Mouse (Mus musculus): ENCODE results near the gene Kat14. TPM values are rescaled to one million over a fixed set of nuclear protein-coding genes. Genes with fewer than 3 reads are reported as not detected.

The Kat14 gene
- polyA plus RNA-seq, 1 experiment: 9.9 TPM

DNA sequence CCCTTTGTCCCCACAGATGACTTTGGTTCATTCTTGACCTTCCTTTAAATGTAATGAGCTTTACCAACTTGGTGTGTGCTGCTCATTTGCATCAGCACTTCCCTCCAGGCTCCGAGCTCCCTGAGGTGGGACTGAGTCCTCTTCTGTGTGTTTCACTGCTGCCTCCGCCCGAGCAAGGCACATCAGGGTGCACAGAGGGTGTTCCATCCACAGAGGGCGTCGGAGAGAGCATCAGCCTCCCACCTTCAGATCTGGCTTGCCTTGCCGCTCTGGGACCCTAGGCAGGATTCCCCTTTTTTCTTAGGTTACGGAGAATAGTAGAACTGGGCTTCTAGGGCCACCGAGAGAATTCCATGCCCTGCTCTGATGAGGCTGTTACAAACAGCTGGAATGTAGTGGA is 48.1 kb downstream of the Kat14 start:
- Histone ChIP-seq H3K4me1 (ENCODE audit: control insufficient read depth, insufficient read depth, insufficient read length, low read length) (no peaks in the 10 kb centered on the region), H3K27ac (replicated peaks; ENCODE audit: low read depth, low read length) (no peak overlapping the region), H3K4me3 (ENCODE audit: insufficient read depth, low read depth, low read length) (no peak overlapping the region)

DNA sequence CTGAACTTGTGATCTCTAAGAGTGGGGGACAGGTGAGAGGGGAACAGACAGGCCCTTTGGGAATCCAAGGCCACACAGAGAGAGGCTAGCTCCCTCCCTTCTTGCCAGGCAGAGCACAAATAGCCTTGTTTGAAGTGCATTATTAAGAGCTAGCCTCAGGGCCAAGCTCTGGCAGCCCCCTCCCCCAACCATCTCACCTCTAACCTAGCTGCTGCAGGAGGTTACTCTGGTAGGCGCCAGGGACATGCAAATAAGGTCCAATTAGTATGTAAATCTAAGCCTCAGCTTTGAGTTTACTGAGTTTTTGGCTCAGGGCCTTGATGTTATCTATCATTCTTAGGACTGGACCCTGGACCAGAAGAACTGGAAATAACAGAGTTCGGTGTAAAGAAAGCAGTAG is 49.3 kb downstream of the Kat14 start:
- no peak overlapping the region for H3K27ac ChIP-seq (replicated peaks; ENCODE audit: low read depth, low read length)
- H3K4me1 ChIP-seq (ENCODE audit: control insufficient read depth, insufficient read depth, insufficient read length, low read length): no peaks in the 10 kb centered on the region
- no peak overlapping the region for H3K4me3 ChIP-seq (ENCODE audit: insufficient read depth, low read depth, low read length)

DNA sequence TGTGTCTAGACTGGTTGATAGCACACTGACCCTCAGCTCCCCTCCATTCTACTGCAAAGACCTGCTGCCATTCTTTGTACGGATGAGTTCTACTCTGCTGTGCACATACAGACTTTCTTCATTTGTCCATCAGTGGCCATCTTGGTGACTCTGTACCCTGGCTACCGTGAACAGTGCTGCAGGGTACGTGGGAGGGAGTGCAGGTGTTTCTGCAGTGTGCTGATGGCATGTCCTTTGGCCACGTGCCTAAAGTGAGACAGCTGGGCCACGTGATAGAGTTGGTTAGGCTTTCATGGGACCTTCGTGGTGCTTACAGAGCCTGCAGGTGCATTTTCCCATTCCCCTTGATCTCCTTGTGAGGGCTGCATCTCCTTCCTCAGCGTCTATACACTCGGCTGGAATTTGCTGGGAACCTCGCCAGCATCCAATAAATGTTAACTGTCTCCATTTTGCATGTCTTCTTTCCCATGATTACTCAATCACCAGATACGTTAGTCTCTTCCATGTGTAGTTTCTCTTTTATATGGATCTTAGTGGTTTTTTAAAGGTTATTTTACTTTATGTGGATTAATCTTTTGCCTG is 53.4 kb downstream of the Kat14 start:
- H3K4me3 ChIP-seq (ENCODE audit: insufficient read depth, low read depth, low read length): no peak overlapping the region
- no peaks in the 10 kb centered on the region for H3K4me1 ChIP-seq (ENCODE audit: control insufficient read depth, insufficient read depth, insufficient read length, low read length)
- H3K27ac ChIP-seq (replicated peaks; ENCODE audit: low read depth, low read length): no peak overlapping the region

DNA sequence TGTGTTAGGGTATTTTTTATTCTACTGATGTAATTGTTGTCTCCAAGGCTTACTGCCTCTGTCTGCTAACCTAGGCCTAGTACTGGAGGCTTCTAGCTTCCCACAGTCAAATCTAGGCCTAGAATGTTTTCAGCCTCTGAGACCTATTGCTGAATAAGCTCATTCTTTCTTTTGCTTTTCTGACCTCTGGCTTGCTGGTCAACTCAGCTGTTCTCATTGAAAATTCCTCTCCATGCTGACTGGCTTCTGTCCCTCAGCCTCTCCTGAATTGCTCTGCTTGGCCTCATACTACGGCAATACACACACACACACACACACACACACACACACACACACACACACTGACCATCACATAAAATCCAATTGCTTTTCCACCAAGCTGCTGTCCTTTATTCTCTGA is 57.0 kb downstream of the Kat14 start:
- H3K27ac ChIP-seq (replicated peaks; ENCODE audit: low read depth, low read length): no peak overlapping the region
- H3K4me1 ChIP-seq (ENCODE audit: control insufficient read depth, insufficient read depth, insufficient read length, low read length): no peaks in the 10 kb centered on the region
- no peak overlapping the region for H3K4me3 ChIP-seq (ENCODE audit: insufficient read depth, low read depth, low read length)

DNA sequence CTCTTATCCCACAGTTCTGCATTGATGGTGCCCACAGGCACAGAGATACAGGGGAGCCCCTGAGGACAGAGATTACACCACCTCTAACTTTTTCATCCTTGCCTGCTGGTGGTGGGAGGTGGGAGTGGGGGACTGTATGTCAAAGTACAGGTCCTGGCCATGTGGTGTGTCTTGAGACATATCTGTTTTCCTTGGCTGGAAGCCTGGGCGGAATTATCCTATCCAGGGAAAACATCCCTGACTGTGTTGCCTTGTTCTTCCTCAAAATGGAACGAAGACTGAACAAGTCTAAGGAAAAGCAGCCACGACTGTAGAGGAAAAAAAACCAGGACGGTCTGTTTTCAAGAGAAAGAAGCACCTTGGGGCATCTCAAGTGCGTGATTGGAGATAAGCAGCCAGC is 59.1 kb downstream of the Kat14 start:
- Histone ChIP-seq H3K27ac (replicated peaks; ENCODE audit: low read depth, low read length) (no peak overlapping the region), H3K4me3 (ENCODE audit: insufficient read depth, low read depth, low read length) (no peak overlapping the region), H3K4me1 (ENCODE audit: control insufficient read depth, insufficient read depth, insufficient read length, low read length) (no peaks in the 10 kb centered on the region)

DNA sequence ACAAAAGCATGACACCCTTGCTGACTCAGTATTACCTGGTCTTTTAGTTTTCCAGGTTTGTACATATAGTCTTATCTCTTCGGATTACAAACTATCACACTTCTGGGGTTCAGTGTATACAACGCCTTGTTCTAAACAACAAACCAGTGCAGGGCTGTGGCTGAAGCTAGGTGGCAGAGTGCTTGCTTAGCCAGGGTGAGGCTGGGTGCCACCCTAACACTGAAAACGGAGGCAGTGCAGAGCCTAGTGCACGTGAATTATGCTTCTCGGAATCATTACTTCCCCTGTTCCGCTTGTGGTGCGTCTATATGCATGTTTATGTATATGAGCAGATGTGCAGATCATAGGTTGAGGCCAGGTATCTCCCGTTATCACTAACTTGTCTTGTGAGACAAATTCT is 59.9 kb downstream of the Kat14 start:
- Histone ChIP-seq H3K27ac (replicated peaks; ENCODE audit: low read depth, low read length) (no peak overlapping the region), H3K4me1 (ENCODE audit: control insufficient read depth, insufficient read depth, insufficient read length, low read length) (no peaks in the 10 kb centered on the region)

DNA sequence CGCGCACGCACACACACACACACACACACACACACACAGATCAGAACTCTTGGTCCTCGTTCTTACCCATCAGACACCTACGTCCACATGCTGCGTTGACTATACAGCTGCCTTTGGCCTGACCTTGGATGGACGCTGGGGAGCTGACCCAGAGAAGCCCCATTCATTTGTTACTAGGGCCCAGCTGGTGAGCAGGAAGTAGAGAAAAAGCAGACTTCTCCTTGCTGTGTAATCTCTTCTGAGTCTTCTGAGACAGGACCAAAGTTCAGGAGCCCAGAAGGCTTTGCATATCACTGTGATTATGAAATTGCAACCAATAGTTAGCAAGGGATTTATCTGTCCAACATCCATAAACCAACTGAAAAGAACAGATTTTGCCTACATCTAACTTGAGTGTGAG is 60.4 kb downstream of the Kat14 start:
- no peaks in the 10 kb centered on the region for H3K4me1 ChIP-seq (ENCODE audit: control insufficient read depth, insufficient read depth, insufficient read length, low read length)
- H3K4me3 ChIP-seq (ENCODE audit: insufficient read depth, low read depth, low read length): no peak overlapping the region
- H3K27ac ChIP-seq (replicated peaks; ENCODE audit: low read depth, low read length): no peak overlapping the region

More for the DNA sequence above, 59.9 kb downstream of the Kat14 start:
- H3K4me3 ChIP-seq (ENCODE audit: insufficient read depth, low read depth, low read length): no peak overlapping the region

DNA sequence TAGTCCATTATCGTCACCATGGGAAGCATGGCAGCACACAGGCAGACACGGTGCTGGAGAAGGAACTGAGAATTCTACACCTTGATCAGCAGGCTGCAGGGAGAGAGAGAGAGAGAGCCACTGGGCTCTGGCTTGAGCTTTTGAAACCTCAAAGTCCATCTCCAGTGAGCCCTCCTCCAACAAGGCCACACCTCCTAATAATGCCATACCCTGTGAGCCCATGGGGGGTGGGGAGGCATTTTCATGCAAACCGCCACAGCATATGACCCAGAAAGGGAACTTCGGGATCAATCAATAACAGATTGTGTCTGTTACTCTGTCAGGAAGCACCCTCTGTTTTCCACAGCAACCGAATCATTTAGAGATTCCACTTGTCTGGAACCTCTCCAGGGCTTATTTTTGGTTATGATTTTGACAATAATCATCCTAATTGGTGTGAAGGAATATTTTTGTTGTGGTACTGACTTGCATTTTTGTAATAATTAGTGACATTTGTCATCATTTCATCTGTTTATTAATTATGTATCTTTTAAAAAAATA is 62.6 kb downstream of the Kat14 start:
- Histone ChIP-seq H3K4me3 (ENCODE audit: insufficient read depth, low read depth, low read length) (no peak overlapping the region), H3K4me1 (ENCODE audit: control insufficient read depth, insufficient read depth, insufficient read length, low read length) (no peaks in the 10 kb centered on the region), H3K27ac (replicated peaks; ENCODE audit: low read depth, low read length) (no peak overlapping the region)

DNA sequence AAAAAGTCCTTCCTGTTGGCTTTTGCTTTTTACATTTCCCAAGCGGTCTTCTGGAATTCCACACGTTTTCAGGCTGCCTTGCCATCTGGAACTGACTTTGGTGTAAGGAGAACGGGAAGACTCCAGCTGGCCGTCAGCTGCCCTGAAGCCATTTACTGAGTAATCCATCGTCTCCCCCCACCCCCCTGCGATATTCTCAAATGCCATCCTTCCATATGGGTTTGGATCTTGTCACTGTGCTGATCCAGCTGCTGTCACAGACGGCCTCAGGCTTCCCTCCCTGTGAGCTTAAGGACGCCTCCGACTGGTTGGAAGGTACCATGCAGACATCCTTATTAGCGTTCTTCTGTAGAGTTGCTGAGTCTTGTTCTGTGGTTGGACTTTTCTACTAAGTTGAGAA is 66.9 kb downstream of the Kat14 start:
- H3K4me1 ChIP-seq (ENCODE audit: control insufficient read depth, insufficient read depth, insufficient read length, low read length): peaks cover 3% of the 10 kb centered on the region; the same call in 1 of the 2 replicates
- no peak overlapping the region for H3K4me3 ChIP-seq (ENCODE audit: insufficient read depth, low read depth, low read length)
- no peak overlapping the region for H3K27ac ChIP-seq (replicated peaks; ENCODE audit: low read depth, low read length)

DNA sequence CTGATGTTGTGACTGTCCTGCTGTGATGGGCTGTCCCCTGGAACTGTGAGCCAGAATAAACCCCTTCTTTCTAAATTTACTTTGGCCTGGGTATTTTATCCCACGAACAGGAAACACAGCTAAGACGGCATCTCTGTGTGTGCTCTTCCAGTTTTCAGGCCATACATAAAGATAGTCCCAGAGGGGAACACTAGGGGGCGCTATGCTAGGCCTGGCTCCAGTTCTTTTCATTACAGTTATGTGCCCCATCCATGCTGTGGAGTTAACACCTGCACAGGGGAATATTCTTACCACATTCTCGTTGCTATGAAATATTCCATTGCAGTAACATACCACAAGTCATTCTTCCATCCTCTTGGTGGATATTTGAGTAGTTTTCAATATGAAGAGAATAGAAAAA is 69.6 kb downstream of the Kat14 start:
- Histone ChIP-seq H3K4me1 (ENCODE audit: control insufficient read depth, insufficient read depth, insufficient read length, low read length) (peaks cover 3% of the 10 kb centered on the region; the same call in 1 of the 2 replicates), H3K27ac (replicated peaks; ENCODE audit: low read depth, low read length) (no peak overlapping the region)

DNA sequence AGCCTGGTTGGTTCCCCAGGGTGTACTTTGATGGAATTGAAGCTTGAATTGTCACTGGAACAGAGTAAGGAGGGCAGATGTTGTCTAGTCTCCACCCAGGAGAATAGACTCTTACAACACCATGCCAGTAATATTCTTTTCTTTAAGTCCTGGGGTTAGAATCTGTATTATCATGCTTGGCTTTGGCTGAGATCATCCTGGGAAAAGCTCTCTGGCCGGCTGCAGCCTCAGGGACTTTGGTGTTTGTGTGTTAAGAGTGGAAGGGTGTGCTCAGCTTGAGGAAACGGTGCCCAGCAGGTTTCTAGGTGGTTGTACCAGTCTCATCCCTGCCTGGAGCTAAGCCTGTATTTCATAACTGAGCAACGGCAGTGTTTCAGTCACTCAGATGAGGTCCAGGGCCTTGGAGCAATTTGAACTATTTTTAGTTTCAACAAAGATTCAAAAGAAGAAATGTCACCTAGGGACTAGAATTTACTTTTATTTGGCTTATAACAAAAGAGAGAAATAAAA is 70.5 kb downstream of the Kat14 start:
- peaks cover 3% of the 10 kb centered on the region; the same call in 1 of the 2 replicates for H3K4me1 ChIP-seq (ENCODE audit: control insufficient read depth, insufficient read depth, insufficient read length, low read length)
- H3K4me3 ChIP-seq (ENCODE audit: insufficient read depth, low read depth, low read length): no peak overlapping the region
- no peak overlapping the region for H3K27ac ChIP-seq (replicated peaks; ENCODE audit: low read depth, low read length)

More for the DNA sequence above, 69.6 kb downstream of the Kat14 start:
- H3K4me3 ChIP-seq (ENCODE audit: insufficient read depth, low read depth, low read length): no peak overlapping the region

DNA sequence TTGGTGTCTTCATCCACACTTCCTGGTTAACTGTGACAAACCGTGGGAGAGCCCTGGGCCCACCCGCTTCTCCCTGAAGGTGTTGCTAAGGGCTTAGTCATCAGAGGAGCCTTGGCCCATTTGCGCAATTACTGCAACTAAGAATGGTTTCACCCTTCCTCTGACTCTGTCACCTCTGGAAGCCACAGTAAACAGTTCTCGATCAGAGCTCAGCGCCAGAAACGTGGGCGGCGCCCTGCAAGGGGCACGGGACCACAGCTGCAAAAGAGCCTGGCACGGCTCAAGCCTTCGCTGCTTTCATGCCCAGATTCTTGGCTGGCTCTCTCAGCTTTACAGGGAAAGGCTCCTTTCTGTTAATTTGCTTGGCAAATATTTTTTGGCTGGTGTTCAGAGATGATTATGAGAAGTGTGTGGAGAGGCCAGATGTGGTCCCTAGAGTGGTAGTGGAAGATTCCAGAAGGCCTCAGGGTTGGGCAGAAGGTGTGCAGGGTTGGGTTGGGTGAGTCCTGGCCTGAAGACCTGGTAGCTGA is 72.7 kb downstream of the Kat14 start:
- Histone ChIP-seq H3K4me3 (ENCODE audit: insufficient read depth, low read depth, low read length) (no peak overlapping the region), H3K4me1 (ENCODE audit: control insufficient read depth, insufficient read depth, insufficient read length, low read length) (peaks cover 3% of the 10 kb centered on the region; the same call in 1 of the 2 replicates), H3K27ac (replicated peaks; ENCODE audit: low read depth, low read length) (no peak overlapping the region)

DNA sequence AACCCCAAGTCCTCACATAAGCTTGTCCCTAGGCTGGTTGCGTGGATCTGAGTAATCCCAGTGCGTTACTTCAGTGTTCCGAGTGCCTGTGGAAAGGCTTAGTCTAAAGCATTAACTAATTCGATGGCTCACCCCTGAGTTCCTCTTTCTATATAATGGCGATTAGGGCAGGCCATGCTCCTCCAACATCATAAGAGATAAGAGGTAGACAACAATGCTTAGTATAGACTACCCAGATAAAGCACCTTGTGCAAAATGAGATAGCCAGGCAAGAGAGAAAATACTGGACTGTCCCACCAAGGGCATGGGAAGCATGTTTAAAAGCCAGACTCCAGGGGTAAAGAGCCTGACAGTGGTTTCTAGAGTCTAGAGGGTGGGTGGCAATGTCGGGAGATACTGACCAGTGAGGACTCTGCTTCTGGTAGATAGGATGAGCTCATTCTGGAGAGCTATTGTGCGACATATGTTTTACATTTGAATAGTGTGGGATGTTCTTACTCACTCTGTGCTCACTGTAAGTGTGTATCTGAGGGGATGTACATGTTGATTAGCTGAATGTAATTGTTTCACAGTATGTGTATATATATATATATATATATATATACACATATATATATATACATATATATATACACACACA is 77.7 kb downstream of the Kat14 start:
- Histone ChIP-seq H3K27ac (replicated peaks; ENCODE audit: low read depth, low read length) (no peak overlapping the region), H3K4me3 (ENCODE audit: insufficient read depth, low read depth, low read length) (no peak overlapping the region), H3K4me1 (ENCODE audit: control insufficient read depth, insufficient read depth, insufficient read length, low read length) (no peaks in the 10 kb centered on the region)

DNA sequence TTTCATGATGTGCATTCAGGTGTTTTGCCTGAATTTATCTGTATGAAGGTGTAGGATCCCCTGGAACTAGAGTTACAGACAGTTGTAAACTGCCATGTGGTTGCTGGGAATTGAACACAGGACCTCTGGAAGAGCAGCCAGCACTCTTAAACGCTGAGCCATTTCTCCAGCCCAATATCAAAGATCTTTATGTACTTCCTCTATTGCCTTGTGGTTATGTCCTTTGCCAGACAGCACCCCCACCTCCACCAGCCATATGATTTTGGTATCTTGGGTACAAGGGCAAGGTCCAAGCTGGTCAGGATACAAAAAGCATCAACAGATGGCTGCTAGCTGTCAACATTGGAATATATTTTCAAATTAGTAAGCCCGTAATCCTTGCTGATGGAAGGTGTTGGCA is 81.6 kb downstream of the Kat14 start:
- Histone ChIP-seq H3K27ac (replicated peaks; ENCODE audit: low read depth, low read length) (no peak overlapping the region), H3K4me1 (ENCODE audit: control insufficient read depth, insufficient read depth, insufficient read length, low read length) (no peaks in the 10 kb centered on the region), H3K4me3 (ENCODE audit: insufficient read depth, low read depth, low read length) (no peak overlapping the region)

DNA sequence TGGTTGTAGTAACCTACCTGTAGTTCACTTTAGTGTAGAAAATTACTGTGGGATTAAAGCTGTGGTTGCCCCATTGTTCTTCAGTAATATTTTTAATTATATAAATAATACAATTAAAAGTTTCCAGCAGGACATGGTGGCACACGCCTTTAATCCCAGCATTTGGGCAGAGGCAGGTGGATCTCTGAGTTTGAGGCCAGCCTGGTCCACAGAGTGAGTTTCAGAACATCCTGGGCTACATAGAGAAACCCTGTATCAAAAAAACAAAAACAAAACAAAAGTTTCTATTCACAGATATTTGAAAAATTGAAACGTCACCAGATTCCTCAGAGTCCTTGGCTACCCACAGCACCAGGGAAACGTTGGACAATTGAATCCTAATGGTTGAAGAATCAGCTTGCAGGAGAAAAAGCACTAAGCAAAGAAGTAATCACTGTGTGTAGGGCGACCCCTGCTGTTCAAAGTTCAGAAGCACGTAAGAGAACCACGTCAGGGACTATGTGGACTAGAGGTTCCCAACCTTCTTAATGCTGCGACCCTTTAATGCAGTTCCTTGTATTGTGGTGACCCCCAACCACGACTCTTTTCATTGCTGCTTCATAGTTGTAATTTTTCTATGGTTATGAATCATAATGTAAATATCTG is 83.7 kb downstream of the Kat14 start:
- Histone ChIP-seq H3K4me1 (ENCODE audit: control insufficient read depth, insufficient read depth, insufficient read length, low read length) (no peaks in the 10 kb centered on the region), H3K27ac (replicated peaks; ENCODE audit: low read depth, low read length) (no peak overlapping the region), H3K4me3 (ENCODE audit: insufficient read depth, low read depth, low read length) (no peak overlapping the region)
